Mouse (Mus musculus) small intestine, adult 2 months (tissue): ENCODE measurements around the gene Fmod. TPM values are rescaled to one million over a fixed set of nuclear protein-coding genes. Genes with fewer than 3 reads are reported as not detected.

ENCODE experiments used
- H3K27ac ChIP-seq: fragments of 200-500 bp; 2 replicates; pipeline ENCODE4 v1.5.1; 2012; ENCODE audit warnings: low read depth, low read length, control low read depth, inconsistent platforms; ENCODE audit not compliant: insufficient read depth
- H3K27me3 ChIP-seq: fragments of 200-500 bp; 2 replicates; pipeline ENCODE4 v1.6.1; 2012; ENCODE audit warnings: mild to moderate bottlenecking, moderate library complexity, low read length, inconsistent platforms; ENCODE audit not compliant: control insufficient read depth, insufficient read depth
- H3K36me3 ChIP-seq: fragments of 200-500 bp; 2 replicates; pipeline ENCODE4 v1.6.1; 2012; ENCODE audit warnings: mild to moderate bottlenecking, low read length, control low read depth, inconsistent platforms; ENCODE audit not compliant: control insufficient read depth, insufficient read depth
- H3K4me1 ChIP-seq: fragments of 200-500 bp; 2 replicates; pipeline ENCODE4 v1.6.1; 2012; ENCODE audit warnings: low read length, inconsistent platforms, mixed read lengths; ENCODE audit not compliant: control insufficient read depth, insufficient read depth, insufficient read length
- H3K4me3 ChIP-seq: fragments of 200-500 bp; 2 replicates; pipeline ENCODE4 v1.5.1; 2012; ENCODE audit warnings: low read depth, mild to moderate bottlenecking, control low read depth, inconsistent platforms, low read length, moderate library complexity
- CTCF ChIP-seq: fragments of 200-500 bp; IDR thresholded peaks from 2 replicates; pipeline ENCODE4 v1.5.1; 2012; ENCODE audit warnings: low read depth, mild to moderate bottlenecking, control low read depth, inconsistent platforms, low read length, moderate library complexity, mixed read lengths; ENCODE audit not compliant: insufficient replicate concordance, insufficient read length; ENCODE audit errors: extremely low read depth
- POLR2A ChIP-seq: fragments of 200-500 bp; IDR thresholded peaks from 2 replicates; pipeline ENCODE4 v1.6.1; 2012; ENCODE audit warnings: low read depth, mild to moderate bottlenecking, control low read depth, inconsistent platforms, low read length, moderate library complexity
- WGBS: fragments of 180-500 bp; shearing (Covaris S2); methylation state at CpG from one replicate; pipeline ENCODE4 v1.1.7; 2018; 5-methylcytosine and 5-hydroxymethylcytosine counted together
- polyA plus RNA-seq: library from polyadenylated mRNA; depleted of rRNA; stranded (reverse); fragments of >200 nt; gene quantifications from 2 replicates; pipeline ENCODE4 v1.2.3, GENCODE M21; 2012

The Fmod gene
- polyA plus RNA-seq, 1 experiment = 0.48 TPM

GRCm38 (mm10) chr1:134062411-134063085, 25.5 kb downstream of the Fmod start:
- peaks cover 69% of the 10 kb centered on the region for H3K4me1 ChIP-seq
- no peak for TF ChIP-seq CTCF
- TF ChIP-seq POLR2A = no peak
- peak overlapping the region; percentile 96 for H3K27ac ChIP-seq
- peak overlapping the region; percentile 15; the same call in 1 of the 2 replicates for H3K4me3 ChIP-seq
- H3K27me3 ChIP-seq = no peaks in the 10 kb centered on the region
- H3K36me3 ChIP-seq = no peaks in the 10 kb centered on the region
- 43% methylated on average over 11 of the region's 11 CpGs for whole genome bisulfite sequencing

DNA sequence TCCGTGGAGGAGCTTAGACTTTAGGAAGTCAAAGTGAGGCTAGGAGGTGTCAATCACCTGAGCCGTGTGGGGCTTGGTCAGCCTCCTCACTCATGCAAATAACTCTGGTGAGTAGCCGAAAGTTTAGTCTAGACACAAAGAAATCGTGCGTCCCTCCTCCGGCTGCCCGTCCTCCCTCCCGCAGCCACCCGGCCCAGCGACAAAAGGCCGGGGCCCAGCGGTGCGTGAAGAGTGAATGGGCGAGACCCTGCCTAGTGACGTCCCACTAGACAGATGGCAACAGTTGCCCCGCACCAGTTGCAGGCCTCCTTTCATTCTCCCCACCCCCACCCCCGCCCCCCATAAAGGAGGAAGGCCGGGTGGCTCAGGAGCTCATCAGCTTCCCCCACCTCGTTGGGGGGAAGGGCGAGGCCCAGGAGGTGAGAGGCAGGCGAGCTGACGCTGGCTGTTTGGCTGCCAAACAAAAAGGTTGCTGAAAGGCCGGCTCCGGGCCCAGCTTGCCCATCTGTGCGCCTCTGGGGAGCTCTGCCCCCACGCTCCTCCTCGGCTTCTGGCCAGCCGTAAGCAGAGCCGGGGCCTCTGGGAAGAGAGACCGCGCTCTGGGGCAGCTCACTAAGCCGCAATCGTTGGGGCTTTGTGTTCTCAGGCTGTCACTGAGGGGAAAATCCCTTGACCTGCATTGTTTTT, 26.2 kb downstream of the Fmod start:
- Histone ChIP-seq H3K36me3 (no peaks in the 10 kb centered on the region), H3K27ac (peak overlapping the region; percentile 88), H3K4me1 (peaks cover 62% of the 10 kb centered on the region), H3K4me3 (peak overlapping the region; percentile 32), H3K27me3 (no peaks in the 10 kb centered on the region)
- TF ChIP-seq CTCF (no peak), POLR2A (no peak; the same call in 1 of the 2 replicates)
- 33% methylated on average over 33 of the region's 33 CpGs for WGBS

DNA sequence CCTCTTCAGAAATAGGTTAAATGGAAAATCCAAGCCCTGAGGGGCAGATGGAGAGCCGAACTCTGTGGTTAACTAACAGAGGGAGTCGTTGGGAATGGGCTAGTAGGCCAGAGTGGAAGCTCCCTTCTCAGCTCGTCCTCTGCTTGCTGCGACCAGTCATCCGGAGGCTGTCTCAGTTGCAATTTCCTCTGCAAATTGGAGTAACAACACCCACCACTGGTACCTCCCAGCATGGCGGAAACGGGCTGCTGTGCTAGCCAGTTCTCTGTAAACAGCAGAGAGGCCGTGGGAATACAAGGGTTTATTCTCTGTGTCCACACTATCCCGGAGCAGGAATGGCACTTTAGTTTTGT, 26.7 kb downstream of the Fmod start:
- Histone ChIP-seq H3K36me3 (no peaks in the 10 kb centered on the region), H3K4me1 (peaks cover 60% of the 10 kb centered on the region), H3K27ac (peak overlapping the region; percentile 88), H3K27me3 (no peaks in the 10 kb centered on the region), H3K4me3 (peak overlapping the region; percentile 32)
- no peak for TF ChIP-seq POLR2A
- no peak for TF ChIP-seq CTCF
- WGBS = 57% methylated on average over 9 of the region's 9 CpGs

DNA sequence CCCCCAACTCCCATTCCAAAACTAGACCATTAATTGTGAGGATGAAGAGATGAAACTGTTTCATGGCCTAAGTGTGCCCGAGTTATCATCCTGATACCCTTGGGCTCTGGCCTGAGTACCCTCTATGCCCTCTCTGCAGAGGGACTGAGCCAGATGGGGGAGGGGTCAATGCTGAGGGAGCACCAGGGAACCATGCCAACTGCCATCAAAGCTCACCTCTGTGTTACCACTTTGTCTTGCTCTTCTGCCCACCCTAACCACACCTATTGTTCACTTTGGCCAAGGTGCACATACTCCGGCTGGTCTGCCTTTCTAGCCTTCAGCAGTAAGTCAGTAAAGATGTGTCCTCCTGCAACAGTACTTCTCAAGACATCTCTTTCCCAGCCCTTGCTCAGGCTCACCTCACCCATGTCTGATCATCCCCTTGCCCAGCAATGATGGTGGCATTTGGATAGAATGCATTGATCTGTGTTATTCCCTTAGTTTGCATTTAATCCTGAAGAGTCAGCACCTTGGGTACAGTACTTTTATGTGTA, 27.3 kb downstream of the Fmod start:
- no peaks in the 10 kb centered on the region for H3K27me3 ChIP-seq
- peaks cover 60% of the 10 kb centered on the region for H3K4me1 ChIP-seq
- WGBS = 67% methylated on average over 2 of the region's 2 CpGs
- H3K27ac ChIP-seq = peak overlapping the region; percentile 88
- H3K4me3 ChIP-seq = no peak overlapping the region
- H3K36me3 ChIP-seq = no peaks in the 10 kb centered on the region
- TF ChIP-seq CTCF (no peak), POLR2A (no peak)

- WGBS = 5% methylated on average over 4 of the region's 4 CpGs
- Histone ChIP-seq H3K4me1 (peaks cover 58% of the 10 kb centered on the region), H3K27ac (peak overlapping the region; percentile 88), H3K4me3 (no peak overlapping the region), H3K36me3 (no peaks in the 10 kb centered on the region), H3K27me3 (no peaks in the 10 kb centered on the region)
- TF ChIP-seq CTCF (no peak), POLR2A (no peak)
Measured at GRCm38 (mm10) chr1:134065241-134065809, 28.3 kb downstream of the Fmod start.

- TF ChIP-seq POLR2A (no peak), CTCF (no peak)
- WGBS = 42% methylated on average over 3 of the region's 3 CpGs
- Histone ChIP-seq H3K4me1 (peaks cover 64% of the 10 kb centered on the region), H3K36me3 (no peaks in the 10 kb centered on the region), H3K27ac (peak overlapping the region; percentile 88), H3K4me3 (no peak overlapping the region), H3K27me3 (no peaks in the 10 kb centered on the region)
Measured at GRCm38 (mm10) chr1:134066554-134066953, 29.5 kb downstream of the Fmod start.

DNA sequence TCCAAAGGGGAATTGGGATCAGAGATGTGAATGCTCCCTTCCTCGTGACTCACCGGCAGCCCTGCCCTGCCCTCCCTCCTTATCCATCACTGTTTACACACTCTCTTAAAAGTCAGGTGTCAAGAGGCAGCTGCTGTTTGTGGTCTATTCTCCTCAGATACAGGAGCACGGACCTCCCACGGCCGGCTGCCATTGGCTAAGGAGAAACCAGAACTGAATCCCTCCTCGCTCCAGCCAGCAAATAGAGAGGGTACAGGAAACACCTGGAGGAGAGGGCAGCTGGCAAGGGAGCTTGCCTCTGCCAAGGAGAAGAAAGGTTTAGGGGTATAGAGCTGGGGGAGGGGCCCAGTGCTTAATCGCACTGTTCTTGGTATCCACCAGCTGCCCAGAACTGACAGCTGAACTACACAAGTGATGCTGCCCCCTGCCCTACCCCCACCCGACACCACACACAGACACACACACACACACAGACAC, 30.1 kb downstream of the Fmod start:
- peak overlapping the region; percentile 88 for H3K27ac ChIP-seq
- 6% methylated on average over 8 of the region's 8 CpGs for WGBS
- H3K4me1 ChIP-seq = peaks cover 65% of the 10 kb centered on the region
- H3K36me3 ChIP-seq = no peaks in the 10 kb centered on the region
- TF ChIP-seq CTCF (no peak), POLR2A (no peak)
- H3K4me3 ChIP-seq = no peak overlapping the region
- H3K27me3 ChIP-seq = no peaks in the 10 kb centered on the region
